In genomic region chr3:26173613-26174012, GRCm38 (mm10) we compare ENCODE assay signal across 16 mouse cellular contexts.
DNase-seq lines count a peak whose midpoint lies in the region; ATAC-seq and TF ChIP-seq lines count a peak whose summit lies in the region.
"Had no signal": no experiment of that assay in that cellular context is flagged by ENCODE, and none has a peak within 500 bp of the region (broad histone marks: within the 10 kb centered on the region; RNA-seq: fewer than 3 reads in every experiment).

No protein-coding gene starts in this region.

- H3K9me3 ChIP-seq in forebrain, embryonic 12.5 days, result no peaks in the 10 kb centered on the region
- no peaks in the 10 kb centered on the region for H3K9me3 ChIP-seq in forebrain, embryonic 10.5 days
- H3K9me3 ChIP-seq in midbrain, postnatal 0 days (ENCODE audit: low read length), result no peaks in the 10 kb centered on the region
- H3K9me3 ChIP-seq in midbrain, embryonic 14.5 days (ENCODE audit: control insufficient read depth, low read length), result no peaks in the 10 kb centered on the region
- H3K9me3 ChIP-seq in forebrain, embryonic 15.5 days, result no peaks in the 10 kb centered on the region
- H3K9me3 ChIP-seq: heart, embryonic 13.5 days; hindbrain, embryonic 15.5 days had no signal

- no peaks in the 10 kb centered on the region for H3K27me3 ChIP-seq in forebrain, embryonic 12.5 days
- H3K27me3 ChIP-seq in forebrain, embryonic 10.5 days (ENCODE audit: poor library complexity, severe bottlenecking), result no peaks in the 10 kb centered on the region
- no peaks in the 10 kb centered on the region for H3K27me3 ChIP-seq in midbrain, postnatal 0 days (ENCODE audit: insufficient read depth, low read length)
- H3K27me3 ChIP-seq in midbrain, embryonic 14.5 days (ENCODE audit: control insufficient read depth, insufficient read depth, low read length), result no peaks in the 10 kb centered on the region
- no peaks in the 10 kb centered on the region for H3K27me3 ChIP-seq in forebrain, embryonic 15.5 days
- H3K27me3 ChIP-seq: CH12.LX; heart, embryonic 13.5 days; hindbrain, embryonic 15.5 days had no signal

- peak; percentile 83 for ATAC-seq in forebrain, embryonic 12.5 days (ENCODE audit: low FRiP score)
- ATAC-seq in midbrain, postnatal 0 days (ENCODE audit: low FRiP score), result no peak
- no peak for ATAC-seq in midbrain, embryonic 14.5 days (ENCODE audit: low FRiP score, low TSS enrichment)
- ATAC-seq in forebrain, embryonic 15.5 days (replicated peaks), result peak; percentile 84
- ATAC-seq in monocyte, adult 5-6 weeks (replicated peaks; ENCODE audit: insufficient number of reproducible peaks, low FRiP score, low TSS enrichment, poor library complexity, severe bottlenecking), result no peak

- no peak overlapping the region for H3K4me3 ChIP-seq in forebrain, embryonic 12.5 days (replicated peaks)
- no peak overlapping the region for H3K4me3 ChIP-seq in forebrain, embryonic 10.5 days
- H3K4me3 ChIP-seq in midbrain, postnatal 0 days (ENCODE audit: low read depth, low read length), result no peak overlapping the region
- no peak overlapping the region for H3K4me3 ChIP-seq in midbrain, embryonic 14.5 days (replicated peaks; ENCODE audit: low read depth, low read length)
- no peak overlapping the region for H3K4me3 ChIP-seq in forebrain, embryonic 15.5 days
- H3K4me3 ChIP-seq: heart, embryonic 13.5 days; hindbrain, embryonic 15.5 days had no signal

- H3K9ac ChIP-seq in forebrain, embryonic 12.5 days, result no peak overlapping the region
- H3K9ac ChIP-seq in midbrain, postnatal 0 days (replicated peaks; ENCODE audit: low read length, poor library complexity, severe bottlenecking), result no peak overlapping the region
- no peak overlapping the region for H3K9ac ChIP-seq in midbrain, embryonic 14.5 days (replicated peaks; ENCODE audit: low read length)
- no peak overlapping the region for H3K9ac ChIP-seq in forebrain, embryonic 15.5 days (replicated peaks)
- H3K9ac ChIP-seq: heart, embryonic 13.5 days; hindbrain, embryonic 15.5 days had no signal

- H3K4me2 ChIP-seq in forebrain, embryonic 12.5 days, result no peak overlapping the region
- H3K4me2 ChIP-seq in midbrain, postnatal 0 days (ENCODE audit: low read depth, low read length, poor library complexity, severe bottlenecking), result no peak overlapping the region
- no peak overlapping the region for H3K4me2 ChIP-seq in midbrain, embryonic 14.5 days (ENCODE audit: low read length)
- no peak overlapping the region for H3K4me2 ChIP-seq in forebrain, embryonic 15.5 days (replicated peaks)
- H3K4me2 ChIP-seq: heart, embryonic 13.5 days; hindbrain, embryonic 15.5 days had no signal

- H3K4me1 ChIP-seq in forebrain, embryonic 12.5 days, result no peaks in the 10 kb centered on the region
- peaks cover 8% of the 10 kb centered on the region; the same call in 1 of the 2 replicates for H3K4me1 ChIP-seq in forebrain, embryonic 10.5 days
- H3K4me1 ChIP-seq in midbrain, postnatal 0 days (ENCODE audit: insufficient read depth, low read length), result no peaks in the 10 kb centered on the region
- H3K4me1 ChIP-seq in midbrain, embryonic 14.5 days (ENCODE audit: control insufficient read depth, insufficient read depth, low read length), result no peaks in the 10 kb centered on the region
- no peaks in the 10 kb centered on the region for H3K4me1 ChIP-seq in forebrain, embryonic 15.5 days
- H3K4me1 ChIP-seq: heart, embryonic 13.5 days; hindbrain, embryonic 15.5 days had no signal

- whole genome bisulfite sequencing in forebrain, embryonic 12.5 days, result 28% methylated on average over 3 of the region's 3 CpGs
- WGBS in forebrain, embryonic 10.5 days, result 51% methylated on average over 3 of the region's 3 CpGs
- 55% methylated on average over 3 of the region's 3 CpGs for WGBS in midbrain, postnatal 0 days
- 61% methylated on average over 3 of the region's 3 CpGs for WGBS in midbrain, embryonic 14.5 days
- WGBS in forebrain, embryonic 15.5 days, result 12% methylated on average over 3 of the region's 3 CpGs

- no peak overlapping the region for H3K27ac ChIP-seq in forebrain, embryonic 12.5 days
- H3K27ac ChIP-seq in forebrain, embryonic 10.5 days, result no peak overlapping the region
- H3K27ac ChIP-seq in midbrain, postnatal 0 days (ENCODE audit: low read depth, low read length), result no peak overlapping the region
- no peak overlapping the region for H3K27ac ChIP-seq in midbrain, embryonic 14.5 days (replicated peaks; ENCODE audit: low read depth, low read length)
- no peak overlapping the region for H3K27ac ChIP-seq in forebrain, embryonic 15.5 days (replicated peaks)
- H3K27ac ChIP-seq: heart, embryonic 13.5 days; hindbrain, embryonic 15.5 days had no signal

- no peaks in the 10 kb centered on the region for H3K36me3 ChIP-seq in forebrain, embryonic 12.5 days (replicated peaks)
- no peaks in the 10 kb centered on the region for H3K36me3 ChIP-seq in forebrain, embryonic 10.5 days (replicated peaks)
- H3K36me3 ChIP-seq in midbrain, postnatal 0 days (ENCODE audit: insufficient read depth, low read length), result no peaks in the 10 kb centered on the region
- no peaks in the 10 kb centered on the region for H3K36me3 ChIP-seq in midbrain, embryonic 14.5 days (ENCODE audit: control insufficient read depth, insufficient read depth, low read length)
- no peaks in the 10 kb centered on the region for H3K36me3 ChIP-seq in forebrain, embryonic 15.5 days
- H3K36me3 ChIP-seq: heart, embryonic 13.5 days; hindbrain, embryonic 15.5 days had no signal

- no peak for TF ChIP-seq CTCF in midbrain, postnatal 0 days (IDR thresholded peaks at IDR 0.05)

- intact Hi-C loops in left cerebral cortex, postnatal 36 days (cut with DNase I), result no loop called here

- no peak for DNase-seq in forebrain, embryonic 10.5 days (ENCODE audit: extremely low spot score, low spot score)
- peak; percentile 37 for DNase-seq in midbrain, postnatal 0 days (ENCODE audit: low spot score)
- no peak for DNase-seq in midbrain, embryonic 14.5 days
- no peak for DNase-seq in left cerebral cortex, postnatal 36 days (ENCODE audit: low spot score in 2 of 2)
- DNase-seq: adrenal gland, postnatal 25 days; cerebellum, adult 2 months; cerebellum, postnatal 10 days; gastrocnemius, postnatal 36 days; heart, adult 11 months; heart, postnatal 36 days had no signal

Comparison
In these comparisons a context has a peak if more than half of its experiments do, and no peak if none do; other contexts are left out.
1. ATAC-seq: peak in forebrain, embryonic 12.5 days (single experiment) and forebrain, embryonic 15.5 days (single experiment); none in midbrain, postnatal 0 days (single experiment), midbrain, embryonic 14.5 days (single experiment) and monocyte, adult 5-6 weeks (single experiment).